Mouse (Mus musculus) natural killer cell, adult 2 months (primary cell): ENCODE data around the gene Dapl1.

Experiments
- DNase-seq, 2 experiments: peaks; one replicate each; pipeline ENCODE4 v3.0.0; 2022; ENCODE audit warnings: low spot score in 2 of 2

The Dapl1 gene

DNA sequence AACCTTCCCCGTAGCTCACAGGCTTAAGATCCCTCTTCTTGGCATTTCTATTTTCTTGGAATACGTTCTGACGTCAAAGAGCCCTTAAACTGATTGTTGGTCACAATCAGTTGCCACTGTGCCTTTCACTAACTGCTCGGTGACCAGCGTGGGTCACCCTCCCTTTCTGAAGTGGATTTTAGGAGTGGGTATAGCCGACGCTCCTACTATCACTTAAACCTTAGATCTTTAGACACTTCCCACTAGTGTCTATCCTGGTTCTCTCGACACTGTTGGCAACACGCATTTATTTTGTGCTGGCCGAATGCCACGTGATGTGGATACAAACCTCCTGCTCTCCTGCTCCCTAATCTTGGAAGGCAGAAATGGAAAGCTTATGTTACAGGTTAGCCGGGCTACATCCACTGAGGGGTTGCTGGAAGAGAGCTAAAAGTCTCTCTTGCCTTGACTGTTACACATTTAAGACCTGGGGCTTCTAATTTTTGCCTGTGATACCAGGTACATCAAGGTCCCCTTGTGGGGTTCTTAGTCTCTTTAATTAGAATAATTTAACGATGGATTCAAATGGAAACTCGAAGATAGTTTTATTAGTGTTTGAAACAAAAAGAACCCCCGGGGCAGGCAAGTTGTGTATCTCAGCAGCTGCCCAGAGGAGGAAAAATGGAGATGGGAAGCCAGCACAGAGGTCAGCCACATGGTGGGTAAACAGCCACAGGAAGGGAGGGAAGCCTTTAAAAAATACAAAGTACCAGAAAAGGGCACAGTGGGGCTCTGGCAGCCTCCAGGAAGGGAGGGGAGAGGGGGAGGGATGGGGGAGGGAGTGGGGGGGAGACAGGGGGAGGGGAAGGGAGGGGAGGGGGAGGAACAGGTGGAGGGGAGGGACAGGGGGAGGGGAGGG lies 13.2 kb upstream of the Dapl1 start:
- no peak for DNase-seq

- DNase-seq: no peak
Measured at GRCm38 (mm10) chr2:59474336-59474735, 10.1 kb upstream of the Dapl1 start.

DNA sequence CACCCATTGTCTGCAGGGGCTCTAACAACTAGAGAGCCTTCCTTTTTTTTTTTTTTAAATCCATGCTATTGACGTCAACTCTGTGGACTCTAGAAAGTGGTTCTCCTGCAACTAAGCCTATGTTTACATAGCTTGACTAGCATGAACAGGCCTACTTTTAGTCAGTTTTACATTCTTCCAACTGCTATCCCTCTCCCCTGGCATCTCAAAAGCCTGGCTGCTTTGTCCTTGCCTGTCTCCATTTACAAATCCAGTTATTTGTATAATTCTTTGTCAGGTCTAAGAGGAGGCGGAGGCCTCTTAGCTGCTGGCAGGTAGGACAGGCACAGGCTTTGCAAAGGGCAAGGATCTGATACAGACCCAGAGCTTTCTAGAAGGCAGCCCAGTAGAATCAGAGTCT lies 627 bp downstream of the Dapl1 start:
- no peak for DNase-seq

DNA sequence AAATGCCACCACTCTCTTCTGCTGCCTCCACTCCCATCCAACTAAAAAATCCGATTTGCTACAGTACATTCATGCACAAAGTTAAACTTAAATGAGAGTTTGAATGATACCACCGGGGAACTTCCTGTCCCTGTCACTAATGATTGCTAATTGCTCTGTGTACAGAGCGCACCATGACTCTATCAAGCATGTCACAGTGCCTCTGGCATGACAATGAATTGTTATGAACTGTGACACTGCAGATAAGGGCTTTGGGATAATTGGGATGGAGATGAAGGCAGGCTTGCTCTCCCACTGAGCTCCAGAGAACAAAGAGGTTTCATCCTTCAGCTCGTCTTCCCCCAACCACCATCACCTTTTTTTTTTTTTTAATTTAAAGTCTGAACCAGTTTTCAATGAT lies 1.2 kb downstream of the Dapl1 start:
- DNase-seq: no peak

DNA sequence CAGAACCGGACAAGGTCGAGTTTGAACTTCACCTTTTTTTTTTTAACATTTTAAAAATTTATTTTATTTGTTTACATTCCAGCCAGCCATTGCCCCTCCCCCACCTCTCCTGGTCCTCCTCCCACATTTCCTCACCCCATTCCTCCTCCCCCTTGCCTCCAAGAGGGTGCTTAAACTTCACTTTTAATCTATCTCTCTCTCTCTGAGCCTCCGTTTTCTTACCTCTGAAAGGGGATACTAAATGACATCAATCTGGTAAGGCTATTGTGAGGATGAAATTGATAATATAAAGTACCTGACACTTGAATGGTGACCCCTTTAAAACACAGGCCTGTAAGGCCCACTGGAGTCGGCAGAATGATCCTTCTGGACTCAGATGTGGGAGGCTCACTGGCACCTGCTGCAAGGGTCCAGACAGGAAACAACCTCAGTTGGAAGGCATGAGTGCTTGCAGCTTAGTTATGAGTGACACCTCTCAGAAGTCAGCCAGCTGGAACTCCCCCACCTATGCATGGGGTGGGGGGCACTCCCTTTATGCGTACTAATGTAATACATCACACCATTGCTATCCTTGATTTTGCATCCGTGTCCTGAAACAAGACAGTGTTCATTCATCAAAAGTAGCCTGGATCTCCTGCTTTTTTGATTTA lies 1.9 kb downstream of the Dapl1 start:
- no peak for DNase-seq

- DNase-seq: no peak
Measured at GRCm38 (mm10) chr2:59488235-59488634, 3.8 kb downstream of the Dapl1 start.

GRCm38 (mm10) chr2:59490353-59490752 lies 5.9 kb downstream of the Dapl1 start:
- DNase-seq: no peak

GRCm38 (mm10) chr2:59493445-59494085 lies 9.1 kb downstream of the Dapl1 start:
- no peak for DNase-seq

- DNase-seq: no peak
Measured at GRCm38 (mm10) chr2:59499146-59499545, 14.7 kb downstream of the Dapl1 start.

- no peak for DNase-seq
Measured at GRCm38 (mm10) chr2:59499717-59500116, 15.3 kb downstream of the Dapl1 start.

- no peak for DNase-seq
Measured at GRCm38 (mm10) chr2:59509061-59509460, 24.6 kb downstream of the Dapl1 start.

GRCm38 (mm10) chr2:59510416-59510815 lies 26.0 kb downstream of the Dapl1 start:
- DNase-seq: no peak

DNA sequence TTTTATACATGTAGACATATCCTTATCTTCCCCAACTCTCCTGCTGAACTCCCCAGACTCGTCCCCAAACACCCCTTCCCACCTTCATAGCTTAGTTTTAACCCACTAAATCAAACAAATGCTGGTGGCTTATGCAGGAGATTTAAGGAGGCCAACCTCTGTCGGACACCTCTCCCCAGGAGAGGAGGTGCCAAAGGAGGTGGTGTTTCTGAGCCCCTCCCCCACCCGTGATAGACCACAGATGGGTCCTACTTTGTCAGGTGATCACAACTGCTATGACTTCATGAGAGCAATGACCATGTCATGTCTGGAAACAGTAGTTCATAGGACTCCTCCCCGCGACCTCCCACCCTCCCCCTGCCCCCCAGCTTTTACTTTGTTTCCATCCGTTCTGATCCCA lies 26.4 kb downstream of the Dapl1 start:
- DNase-seq: no peak

- DNase-seq: no peak
Measured at GRCm38 (mm10) chr2:59520663-59521062, 36.2 kb downstream of the Dapl1 start.

DNA sequence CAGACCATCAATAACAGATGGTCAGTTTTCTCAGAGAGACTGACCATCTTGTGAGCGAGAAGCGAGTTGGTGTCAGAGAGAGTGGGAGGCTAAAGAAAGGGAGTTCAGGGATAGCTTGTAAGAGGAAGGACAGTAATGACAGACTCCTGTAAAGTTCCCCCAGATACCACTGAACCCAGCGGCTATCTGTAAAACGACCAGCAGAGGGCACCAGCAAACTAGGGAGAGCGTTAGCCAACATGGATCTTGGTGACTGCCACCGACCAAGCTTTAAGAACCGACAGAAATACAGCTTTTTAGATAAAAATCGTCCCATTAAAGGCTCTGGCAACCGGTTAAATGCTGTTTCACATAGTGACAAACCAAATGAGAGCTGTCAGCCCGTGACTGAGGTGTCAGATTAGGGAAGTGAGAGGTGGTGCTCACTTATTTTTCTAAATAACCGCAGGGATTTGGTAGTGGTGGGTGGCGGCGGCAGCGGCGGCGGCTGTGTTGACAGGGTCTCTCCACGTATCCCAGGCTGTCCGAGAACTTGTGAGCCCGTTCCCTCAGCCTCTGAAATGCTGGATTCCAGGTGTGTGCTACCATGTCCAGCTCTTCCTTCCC lies 37.7 kb downstream of the Dapl1 start:
- DNase-seq: peak; percentile 39 to 56

DNA sequence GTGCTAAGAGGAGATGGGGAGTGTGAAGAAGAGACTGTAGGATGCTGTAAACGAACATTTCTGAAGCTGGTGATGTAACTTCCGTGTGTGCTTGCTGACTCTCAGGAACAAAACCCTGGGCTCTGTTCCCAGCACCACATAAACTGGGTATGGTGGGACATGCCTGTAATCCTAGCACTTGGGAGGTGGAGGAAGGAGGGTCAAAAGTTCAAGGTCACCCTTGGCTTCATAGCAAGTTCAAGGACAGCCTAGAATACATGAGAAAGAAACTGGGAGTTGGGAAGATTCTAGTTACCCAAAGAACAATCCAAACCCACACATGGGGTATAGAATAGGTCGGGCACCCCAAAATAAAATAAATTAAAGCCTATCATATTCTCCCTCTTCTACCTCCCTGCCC lies 39.1 kb downstream of the Dapl1 start:
- no peak for DNase-seq

- no peak for DNase-seq
Measured at GRCm38 (mm10) chr2:59526893-59527292, 42.4 kb downstream of the Dapl1 start.

GRCm38 (mm10) chr2:59529574-59530080 lies 45.2 kb downstream of the Dapl1 start:
- DNase-seq: no peak

GRCm38 (mm10) chr2:59530811-59531210 lies 46.4 kb downstream of the Dapl1 start:
- no peak for DNase-seq

DNA sequence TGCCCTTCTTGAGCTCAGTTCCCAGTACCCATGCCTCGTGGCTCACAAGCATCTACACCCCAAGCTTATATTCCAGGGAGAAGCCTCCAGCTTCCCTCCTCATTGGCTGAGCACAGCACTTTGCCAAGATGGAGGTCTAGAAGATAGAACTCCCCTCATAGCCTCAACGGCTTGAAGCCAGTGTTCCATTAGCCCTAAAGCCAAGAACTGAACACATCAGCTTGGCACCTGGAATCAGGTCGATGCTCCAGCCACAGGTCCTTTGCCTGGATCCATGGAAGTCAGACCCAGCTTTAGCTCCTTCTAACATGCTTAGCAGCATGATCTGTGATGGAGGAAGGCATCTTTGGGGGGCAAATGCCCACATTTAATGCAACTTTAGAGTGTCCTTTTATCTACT lies 48.5 kb downstream of the Dapl1 start:
- no peak for DNase-seq

DNA sequence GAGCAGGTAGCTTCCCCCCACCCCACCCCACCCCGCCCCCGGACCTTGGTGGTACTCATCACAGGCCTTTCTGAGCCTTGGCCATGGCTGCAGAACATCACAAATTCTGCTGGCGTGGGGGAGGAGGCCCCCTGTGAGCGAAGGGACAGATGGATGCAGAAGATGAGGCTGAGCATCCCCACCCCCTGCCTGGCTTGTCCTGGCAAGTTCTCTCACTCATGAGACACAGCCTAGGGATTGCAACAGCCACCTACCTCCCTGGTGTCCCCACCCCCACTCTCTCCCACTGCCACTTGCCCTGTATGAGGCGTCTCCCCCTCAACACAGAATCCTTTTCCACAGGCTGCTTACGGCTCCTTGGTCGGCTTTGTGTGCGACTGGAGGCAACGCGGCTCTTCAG lies 49.1 kb downstream of the Dapl1 start:
- no peak for DNase-seq
